Mouse (Mus musculus): ENCODE measurements around the gene Mbip.

- TF ChIP-seq CTCF (IDR thresholded peaks at IDR 0.05; ENCODE audit: low read depth) = no peak
- TF ChIP-seq EP300 (optimal IDR thresholded peaks at IDR 0.05) = no peak
Observed at GRCm38 (mm10) chr12:56325851-56326250, 19.8 kb downstream of the Mbip start.

Data from stomach, postnatal 0 days (tissue).